Mouse (Mus musculus) MEL (cell line): ENCODE data around the gene Cox17.

Experiments
- CTCF ChIP-seq, 3 experiments: IDR thresholded peaks in 2 of 3; conservative IDR thresholded peaks in 1 of 3; 2 replicates each; pipeline ENCODE4 v1.5.1; 2011 to 2012; ENCODE audit warnings: low read length in 3 of 3, low read depth in 2 of 3, mild to moderate bottlenecking in 2 of 3, improper control_type of control experiment in 1 of 3, inconsistent platforms in 1 of 3, mixed read lengths in 1 of 3, moderate library complexity in 1 of 3; ENCODE audit not compliant: control insufficient read depth in 1 of 3, insufficient read depth in 1 of 3, poor library complexity in 1 of 3, severe bottlenecking in 1 of 3
- POLR2A ChIP-seq, 2 experiments: IDR thresholded peaks; 2 replicates each; pipeline ENCODE4 v1.6.1; 2011 to 2012; ENCODE audit warnings: low read length in 2 of 2, mild to moderate bottlenecking in 2 of 2, control low read depth in 1 of 2, improper control_type of control experiment in 1 of 2, low read depth in 1 of 2, moderate library complexity in 1 of 2; ENCODE audit not compliant: control insufficient read depth in 1 of 2, insufficient read depth in 1 of 2, poor library complexity in 1 of 2

GRCm38 (mm10) chr16:38373439-38373838 lies 26.6 kb downstream of the Cox17 start:
- no peak for TF ChIP-seq POLR2A (IDR thresholded peaks at IDR 0.05; ENCODE audit: control insufficient read depth in 1 of 2, insufficient read depth in 1 of 2, low read depth in 1 of 2, low read length in 2 of 2, poor library complexity in 1 of 2)
- TF ChIP-seq CTCF (IDR thresholded peaks at IDR 0.05 in 2 of 3, conservative IDR thresholded peaks at IDR 0.05 in 1 of 3; ENCODE audit: control insufficient read depth in 1 of 3, insufficient read depth in 1 of 3, low read depth in 2 of 3, low read length in 3 of 3, poor library complexity in 1 of 3, severe bottlenecking in 1 of 3), result no peak
